Mouse (Mus musculus): ENCODE measurements around the gene Adad1. TPM values are rescaled to one million over a fixed set of nuclear protein-coding genes. Genes with fewer than 3 reads are reported as not detected.
A peak's percentile ranks its signal among the peaks of the same experiment; 100 is the strongest.

The Adad1 gene
- polyA plus RNA-seq, 1 experiment from 2014 or later: 0.22 TPM

DNA sequence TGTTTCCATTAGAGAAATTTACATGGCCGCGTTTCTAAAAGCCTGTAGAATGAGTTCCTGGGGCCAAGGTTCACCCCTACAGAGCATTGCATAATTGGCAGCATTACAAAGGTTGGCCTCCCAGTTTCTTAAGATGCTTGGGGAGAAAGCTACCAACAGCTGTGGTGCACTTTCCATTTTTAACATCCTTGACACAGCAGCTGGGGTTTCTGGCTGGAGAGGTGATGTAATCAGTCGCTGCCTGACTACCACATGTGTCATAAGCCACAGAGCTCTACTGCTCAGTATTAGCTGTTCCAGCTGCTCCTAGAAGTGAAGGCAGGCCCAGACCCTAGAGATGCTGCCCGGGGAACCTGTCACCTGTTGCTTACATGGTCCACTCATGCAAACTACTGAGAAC lies 64.9 kb downstream of the Adad1 start:
- ATAC-seq (replicated peaks; ENCODE audit: extremely low read depth, insufficient read depth, low FRiP score): peak; percentile 73; the same call in 1 of the 2 replicates
- H3K9ac ChIP-seq (ENCODE audit: low read length): no peak overlapping the region
- no peak overlapping the region for H3K4me2 ChIP-seq (ENCODE audit: low read depth, low read length)
- H3K27ac ChIP-seq (ENCODE audit: low read length): no peak overlapping the region
- H3K4me1 ChIP-seq (ENCODE audit: control insufficient read depth, insufficient read depth, low read length): peaks cover 3% of the 10 kb centered on the region; the same call in 1 of the 2 replicates
- no peaks in the 10 kb centered on the region for H3K9me3 ChIP-seq (replicated peaks; ENCODE audit: control insufficient read depth, low read length)
- 49% methylated on average over 4 of the region's 4 CpGs for WGBS
- H3K36me3 ChIP-seq (ENCODE audit: control insufficient read depth, insufficient read depth): no peaks in the 10 kb centered on the region
- H3K27me3 ChIP-seq (ENCODE audit: control insufficient read depth, insufficient read depth, low read length): no peaks in the 10 kb centered on the region
- H3K4me3 ChIP-seq (ENCODE audit: low read length): no peak overlapping the region

DNA sequence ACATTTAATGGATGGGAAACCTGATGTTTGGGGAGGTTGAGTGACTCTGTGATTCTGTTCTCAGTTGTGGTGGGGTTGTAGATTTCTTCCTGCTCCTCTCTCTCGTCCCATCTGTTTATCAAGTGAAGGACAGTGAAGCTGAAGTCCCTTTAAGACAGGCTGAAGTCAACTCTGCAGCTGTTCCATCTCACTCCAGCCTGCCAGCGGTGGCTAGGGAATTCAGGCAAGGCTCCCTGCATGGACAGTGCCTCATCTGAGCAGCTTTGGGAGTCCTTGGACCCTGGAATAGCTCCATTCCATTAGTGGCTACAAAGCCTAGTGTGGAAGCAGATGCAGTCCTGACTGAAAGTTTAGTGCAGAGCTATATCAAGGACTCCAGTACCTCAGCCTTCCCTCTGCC lies 65.7 kb downstream of the Adad1 start:
- Histone ChIP-seq H3K4me3 (ENCODE audit: low read length) (no peak overlapping the region), H3K27me3 (ENCODE audit: control insufficient read depth, insufficient read depth, low read length) (no peaks in the 10 kb centered on the region), H3K4me1 (ENCODE audit: control insufficient read depth, insufficient read depth, low read length) (peaks cover 3% of the 10 kb centered on the region; the same call in 1 of the 2 replicates), H3K4me2 (ENCODE audit: low read depth, low read length) (no peak overlapping the region), H3K36me3 (ENCODE audit: control insufficient read depth, insufficient read depth) (no peaks in the 10 kb centered on the region), H3K9me3 (replicated peaks; ENCODE audit: control insufficient read depth, low read length) (no peaks in the 10 kb centered on the region), H3K9ac (ENCODE audit: low read length) (no peak overlapping the region), H3K27ac (ENCODE audit: low read length) (no peak overlapping the region)
- 52% methylated on average over 2 of the region's 2 CpGs for WGBS
- no peak for ATAC-seq (replicated peaks; ENCODE audit: extremely low read depth, insufficient read depth, low FRiP score)

DNA sequence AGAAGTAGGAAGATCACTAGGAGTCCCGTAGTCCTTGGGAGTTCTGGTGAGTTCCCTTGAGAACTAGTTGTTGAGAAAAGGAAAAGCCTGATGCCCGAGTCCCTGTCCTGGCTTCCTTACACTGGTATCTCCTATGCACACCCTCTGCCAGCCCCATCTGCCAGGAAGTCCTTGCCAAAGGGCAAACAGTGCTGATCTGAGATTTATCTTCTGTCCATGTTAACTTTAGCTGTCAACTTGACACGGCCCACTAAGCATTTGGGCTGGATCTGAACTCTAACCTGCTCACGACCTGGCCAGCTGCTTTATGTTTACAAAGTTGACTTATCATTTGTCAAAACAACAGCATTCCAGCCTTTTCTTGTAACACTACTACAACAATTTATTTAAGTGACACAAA lies 73.9 kb downstream of the Adad1 start:
- no peaks in the 10 kb centered on the region for H3K9me3 ChIP-seq (replicated peaks; ENCODE audit: control insufficient read depth, low read length)
- no peak overlapping the region for H3K4me2 ChIP-seq (ENCODE audit: low read depth, low read length)
- no peak overlapping the region for H3K9ac ChIP-seq (ENCODE audit: low read length)
- H3K27ac ChIP-seq (ENCODE audit: low read length): no peak overlapping the region
- H3K4me3 ChIP-seq (ENCODE audit: low read length): no peak overlapping the region
- H3K27me3 ChIP-seq (ENCODE audit: control insufficient read depth, insufficient read depth, low read length): no peaks in the 10 kb centered on the region
- no peaks in the 10 kb centered on the region for H3K4me1 ChIP-seq (ENCODE audit: control insufficient read depth, insufficient read depth, low read length)
- H3K36me3 ChIP-seq (ENCODE audit: control insufficient read depth, insufficient read depth): no peaks in the 10 kb centered on the region
- WGBS: 48% methylated on average over 4 of the region's 4 CpGs
- ATAC-seq (replicated peaks; ENCODE audit: extremely low read depth, insufficient read depth, low FRiP score): no peak

DNA sequence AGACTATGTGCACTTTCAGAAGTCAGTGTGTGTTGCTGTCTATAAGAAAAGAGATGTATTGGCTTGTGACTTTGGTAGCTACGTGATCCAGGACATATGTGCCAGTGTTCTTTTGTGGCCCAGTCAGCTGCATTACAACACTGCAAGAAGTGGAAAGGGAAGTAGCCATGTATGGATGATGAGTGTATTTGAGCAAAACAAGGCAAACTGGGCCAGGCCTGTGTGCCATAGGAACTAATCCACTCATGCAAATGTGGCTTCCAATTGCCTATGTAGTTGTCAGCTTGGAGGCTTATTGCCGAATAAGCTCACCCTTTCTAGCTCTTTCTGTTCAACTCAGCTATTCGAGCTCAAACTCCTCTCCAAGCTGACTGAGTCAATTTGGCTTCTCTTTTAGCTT lies 75.9 kb downstream of the Adad1 start:
- Histone ChIP-seq H3K36me3 (ENCODE audit: control insufficient read depth, insufficient read depth) (no peaks in the 10 kb centered on the region), H3K4me3 (ENCODE audit: low read length) (no peak overlapping the region), H3K4me1 (ENCODE audit: control insufficient read depth, insufficient read depth, low read length) (no peaks in the 10 kb centered on the region), H3K27me3 (ENCODE audit: control insufficient read depth, insufficient read depth, low read length) (no peaks in the 10 kb centered on the region), H3K4me2 (ENCODE audit: low read depth, low read length) (no peak overlapping the region), H3K27ac (ENCODE audit: low read length) (no peak overlapping the region), H3K9me3 (replicated peaks; ENCODE audit: control insufficient read depth, low read length) (no peaks in the 10 kb centered on the region), H3K9ac (ENCODE audit: low read length) (no peak overlapping the region)
- WGBS: 73% methylated on average over 3 of the region's 3 CpGs
- ATAC-seq (replicated peaks; ENCODE audit: extremely low read depth, insufficient read depth, low FRiP score): no peak

DNA sequence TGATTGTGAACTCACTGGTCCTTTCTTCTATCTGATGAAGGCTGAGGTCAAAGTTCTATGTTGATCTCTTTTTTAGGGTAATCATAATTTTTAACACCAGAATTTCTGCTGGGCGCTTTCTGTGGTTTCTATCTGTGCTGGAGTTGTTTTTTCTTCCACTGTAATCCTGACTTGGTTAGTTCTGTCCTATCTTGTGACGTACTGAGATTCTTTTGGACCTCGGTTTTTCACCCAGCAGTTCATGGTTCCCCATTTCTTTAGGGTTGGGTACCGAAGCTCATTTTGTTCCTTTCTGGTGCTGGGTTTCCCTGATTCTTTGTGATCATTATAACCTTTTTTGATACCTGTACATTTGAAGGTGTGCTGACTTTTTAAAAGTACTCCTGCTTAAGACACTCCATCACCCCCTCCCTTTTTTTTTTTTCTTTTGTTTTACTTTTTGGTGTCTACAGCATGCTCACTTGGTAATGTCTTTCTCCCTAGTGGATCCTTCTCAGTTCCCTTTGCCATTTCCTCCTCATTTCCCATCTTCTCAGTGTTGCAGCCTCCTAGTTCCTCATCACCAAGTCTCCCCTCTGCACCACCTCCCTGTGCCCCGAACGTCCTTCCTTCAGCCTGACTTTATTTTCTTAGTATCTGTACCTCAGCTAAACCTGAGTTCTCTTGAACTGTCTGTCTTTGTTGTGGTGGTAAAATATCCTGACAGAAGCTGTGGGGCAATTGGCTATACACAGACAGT lies 77.0 kb downstream of the Adad1 start:
- H3K4me3 ChIP-seq (ENCODE audit: low read length): no peak overlapping the region
- H3K36me3 ChIP-seq (ENCODE audit: control insufficient read depth, insufficient read depth): no peaks in the 10 kb centered on the region
- H3K27me3 ChIP-seq (ENCODE audit: control insufficient read depth, insufficient read depth, low read length): no peaks in the 10 kb centered on the region
- H3K4me2 ChIP-seq (ENCODE audit: low read depth, low read length): no peak overlapping the region
- H3K9me3 ChIP-seq (replicated peaks; ENCODE audit: control insufficient read depth, low read length): no peaks in the 10 kb centered on the region
- H3K27ac ChIP-seq (ENCODE audit: low read length): no peak overlapping the region
- no peak overlapping the region for H3K9ac ChIP-seq (ENCODE audit: low read length)
- no peak for ATAC-seq (replicated peaks; ENCODE audit: extremely low read depth, insufficient read depth, low FRiP score)
- H3K4me1 ChIP-seq (ENCODE audit: control insufficient read depth, insufficient read depth, low read length): peaks cover 1% of the 10 kb centered on the region
- WGBS: 89% methylated on average over 6 of the region's 6 CpGs

DNA sequence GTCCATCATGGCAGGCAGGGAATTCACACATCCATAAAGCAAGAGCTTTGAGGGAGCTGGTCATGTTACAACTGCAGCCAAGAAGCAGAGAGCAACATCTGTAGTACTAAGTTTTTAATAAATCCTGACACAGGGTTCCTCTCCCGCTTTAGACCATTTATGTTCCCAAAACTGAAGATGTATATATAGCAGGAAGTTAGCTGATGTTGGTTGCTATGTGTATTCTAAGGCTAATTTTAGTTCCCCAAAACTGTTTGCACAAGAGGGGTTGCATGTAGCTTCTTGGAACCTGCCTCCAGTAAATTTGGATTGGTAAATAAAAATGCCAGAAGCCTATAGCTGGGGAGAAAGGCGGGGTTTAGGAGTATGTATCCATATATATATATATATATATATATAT lies 78.5 kb downstream of the Adad1 start:
- 51% methylated on average over 2 of the region's 2 CpGs for WGBS
- Histone ChIP-seq H3K27ac (ENCODE audit: low read length) (no peak overlapping the region), H3K36me3 (ENCODE audit: control insufficient read depth, insufficient read depth) (no peaks in the 10 kb centered on the region), H3K9me3 (replicated peaks; ENCODE audit: control insufficient read depth, low read length) (no peaks in the 10 kb centered on the region), H3K4me2 (ENCODE audit: low read depth, low read length) (no peak overlapping the region), H3K27me3 (ENCODE audit: control insufficient read depth, insufficient read depth, low read length) (no peaks in the 10 kb centered on the region), H3K4me1 (ENCODE audit: control insufficient read depth, insufficient read depth, low read length) (peaks cover 9% of the 10 kb centered on the region), H3K9ac (ENCODE audit: low read length) (no peak overlapping the region), H3K4me3 (ENCODE audit: low read length) (no peak overlapping the region)
- ATAC-seq (replicated peaks; ENCODE audit: extremely low read depth, insufficient read depth, low FRiP score): no peak

DNA sequence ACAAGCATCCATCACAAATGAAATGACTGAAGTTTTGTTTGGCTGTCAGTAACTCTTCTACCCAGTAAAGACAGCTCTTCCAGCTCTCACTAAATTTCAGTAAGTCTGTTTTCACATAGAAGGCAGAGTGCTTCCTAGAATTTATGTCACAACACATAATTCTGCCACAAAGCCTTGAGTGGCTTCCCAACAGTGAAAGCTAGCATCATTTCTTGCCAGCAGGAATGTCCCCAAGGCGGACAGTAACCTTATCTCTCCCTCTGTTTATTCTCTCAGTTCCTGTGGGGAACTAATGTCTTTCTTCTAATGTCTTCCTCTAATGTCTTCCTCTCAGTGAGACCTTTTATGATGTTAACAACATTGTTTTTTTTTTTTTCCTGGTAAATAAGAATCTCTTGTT lies 81.7 kb downstream of the Adad1 start:
- H3K9me3 ChIP-seq (replicated peaks; ENCODE audit: control insufficient read depth, low read length): no peaks in the 10 kb centered on the region
- peaks cover 13% of the 10 kb centered on the region for H3K4me1 ChIP-seq (ENCODE audit: control insufficient read depth, insufficient read depth, low read length)
- no peaks in the 10 kb centered on the region for H3K36me3 ChIP-seq (ENCODE audit: control insufficient read depth, insufficient read depth)
- 35% methylated on average over 1 of the region's 1 CpGs for WGBS
- no peaks in the 10 kb centered on the region for H3K27me3 ChIP-seq (ENCODE audit: control insufficient read depth, insufficient read depth, low read length)
- H3K27ac ChIP-seq (ENCODE audit: low read length): no peak overlapping the region
- no peak overlapping the region for H3K4me2 ChIP-seq (ENCODE audit: low read depth, low read length)
- ATAC-seq (replicated peaks; ENCODE audit: extremely low read depth, insufficient read depth, low FRiP score): no peak
- H3K9ac ChIP-seq (ENCODE audit: low read length): no peak overlapping the region
- no peak overlapping the region for H3K4me3 ChIP-seq (ENCODE audit: low read length)

DNA sequence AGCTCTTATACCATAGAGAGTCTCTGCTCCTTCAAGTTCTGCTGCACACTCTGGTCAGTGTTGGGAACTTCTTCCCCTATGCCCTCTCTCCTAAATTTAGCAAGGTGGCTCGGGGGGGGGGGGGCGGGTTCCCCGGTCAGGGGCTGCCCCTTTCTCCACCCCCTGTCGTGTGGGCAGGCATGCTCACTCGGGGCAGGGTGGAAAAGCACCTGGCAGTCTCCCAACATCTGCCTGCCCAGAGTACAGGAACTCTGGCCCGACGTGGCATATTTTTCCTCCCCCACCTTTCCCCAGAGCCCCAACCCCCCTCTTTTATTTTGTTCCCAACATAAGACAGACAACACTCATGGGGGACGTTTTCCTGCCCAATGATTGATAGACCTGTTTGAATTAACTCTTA lies 83.1 kb downstream of the Adad1 start:
- H3K4me2 ChIP-seq (ENCODE audit: low read depth, low read length): peak overlapping the region; percentile 47
- H3K4me3 ChIP-seq (ENCODE audit: low read length): peak overlapping the region; percentile 4; the same call in 1 of the 2 replicates
- H3K4me1 ChIP-seq (ENCODE audit: control insufficient read depth, insufficient read depth, low read length): peaks cover 13% of the 10 kb centered on the region
- no peaks in the 10 kb centered on the region for H3K27me3 ChIP-seq (ENCODE audit: control insufficient read depth, insufficient read depth, low read length)
- peak overlapping the region; percentile 73 for H3K27ac ChIP-seq (ENCODE audit: low read length)
- ATAC-seq (replicated peaks; ENCODE audit: extremely low read depth, insufficient read depth, low FRiP score): peak; percentile 96
- H3K36me3 ChIP-seq (ENCODE audit: control insufficient read depth, insufficient read depth): no peaks in the 10 kb centered on the region
- no peaks in the 10 kb centered on the region for H3K9me3 ChIP-seq (replicated peaks; ENCODE audit: control insufficient read depth, low read length)
- H3K9ac ChIP-seq (ENCODE audit: low read length): no peak overlapping the region
- 8% methylated on average over 8 of the region's 8 CpGs for WGBS

DNA sequence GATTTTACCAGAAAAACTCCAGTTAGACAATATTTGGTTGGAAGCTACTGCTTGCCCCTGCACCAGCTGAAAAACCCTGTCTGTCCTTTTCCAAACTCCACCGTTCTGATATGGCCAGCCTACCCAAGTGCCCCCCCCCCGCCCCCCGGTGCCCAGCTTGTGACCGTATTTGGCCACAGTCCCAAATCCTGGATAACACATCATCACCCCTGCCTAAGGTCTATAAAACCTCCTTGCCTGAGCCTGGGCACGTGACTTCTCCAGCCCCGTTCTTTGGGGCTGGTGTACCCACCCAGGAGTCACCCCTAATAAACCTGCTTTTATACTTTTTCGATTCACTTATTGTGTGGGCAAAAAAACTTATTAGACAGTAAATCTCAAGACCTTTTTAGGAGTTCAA lies 83.5 kb downstream of the Adad1 start:
- Histone ChIP-seq H3K4me2 (ENCODE audit: low read depth, low read length) (peak overlapping the region; percentile 47), H3K27me3 (ENCODE audit: control insufficient read depth, insufficient read depth, low read length) (no peaks in the 10 kb centered on the region), H3K4me3 (ENCODE audit: low read length) (peak overlapping the region; percentile 4; the same call in 1 of the 2 replicates), H3K9me3 (replicated peaks; ENCODE audit: control insufficient read depth, low read length) (no peaks in the 10 kb centered on the region), H3K36me3 (ENCODE audit: control insufficient read depth, insufficient read depth) (no peaks in the 10 kb centered on the region), H3K4me1 (ENCODE audit: control insufficient read depth, insufficient read depth, low read length) (peaks cover 13% of the 10 kb centered on the region), H3K27ac (ENCODE audit: low read length) (peak overlapping the region; percentile 73), H3K9ac (ENCODE audit: low read length) (no peak overlapping the region)
- peak; percentile 49 for ATAC-seq (replicated peaks; ENCODE audit: extremely low read depth, insufficient read depth, low FRiP score)
- 26% methylated on average over 7 of the region's 7 CpGs for WGBS
